Mouse (Mus musculus): ENCODE data around the gene Dhx40.

DNA sequence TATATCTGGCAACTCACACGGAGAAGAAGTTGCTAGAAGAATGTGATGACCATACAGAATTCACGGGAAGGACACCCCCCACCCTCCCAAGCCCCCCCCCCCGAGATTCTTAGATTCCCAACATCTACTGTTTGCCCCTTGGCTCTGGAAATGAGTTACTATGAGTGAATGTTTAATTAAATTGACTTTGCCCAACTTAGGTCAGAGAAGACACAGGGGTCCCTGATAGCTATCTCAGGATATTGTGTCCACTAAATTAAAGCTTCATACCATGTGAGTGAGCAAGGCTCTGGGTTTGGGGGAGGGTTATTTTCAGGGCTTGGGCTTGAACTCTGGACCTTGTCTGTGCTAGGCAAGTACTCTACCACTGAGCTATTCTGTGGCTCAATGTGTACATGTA, 25.6 kb upstream of the Dhx40 start:
- no peak for TF ChIP-seq USF1 (IDR thresholded peaks at IDR 0.05; ENCODE audit: low read depth)
- no peak for TF ChIP-seq CTCF (IDR thresholded peaks at IDR 0.05; ENCODE audit: control insufficient read depth, insufficient read depth, insufficient read length)
- no peak for TF ChIP-seq MYOG (IDR thresholded peaks at IDR 0.05; ENCODE audit: control insufficient read depth, extremely low read depth, insufficient read length)

Measured in C2C12 (cell line).